Mouse (Mus musculus) gastrocnemius, adult 8-10 months (tissue): ENCODE data around the gene Rftn1. TPM values are rescaled to one million over a fixed set of nuclear protein-coding genes. Genes with fewer than 3 reads are reported as not detected.

Experiments used
- DNase-seq, 2 experiments: peaks; one replicate each; pipeline ENCODE4 v3.0.0; 2022; ENCODE audit warnings: low spot score in 2 of 2
- total RNA-seq, 4 experiments: library from RNA; stranded (reverse); gene quantifications; 2 replicates each; pipeline ENCODE4 v1.2.4; 2022

The Rftn1 gene
- total RNA-seq, 4 experiments from 2014 or later = 6.7 to 9.9 (median 7.4) TPM

DNA sequence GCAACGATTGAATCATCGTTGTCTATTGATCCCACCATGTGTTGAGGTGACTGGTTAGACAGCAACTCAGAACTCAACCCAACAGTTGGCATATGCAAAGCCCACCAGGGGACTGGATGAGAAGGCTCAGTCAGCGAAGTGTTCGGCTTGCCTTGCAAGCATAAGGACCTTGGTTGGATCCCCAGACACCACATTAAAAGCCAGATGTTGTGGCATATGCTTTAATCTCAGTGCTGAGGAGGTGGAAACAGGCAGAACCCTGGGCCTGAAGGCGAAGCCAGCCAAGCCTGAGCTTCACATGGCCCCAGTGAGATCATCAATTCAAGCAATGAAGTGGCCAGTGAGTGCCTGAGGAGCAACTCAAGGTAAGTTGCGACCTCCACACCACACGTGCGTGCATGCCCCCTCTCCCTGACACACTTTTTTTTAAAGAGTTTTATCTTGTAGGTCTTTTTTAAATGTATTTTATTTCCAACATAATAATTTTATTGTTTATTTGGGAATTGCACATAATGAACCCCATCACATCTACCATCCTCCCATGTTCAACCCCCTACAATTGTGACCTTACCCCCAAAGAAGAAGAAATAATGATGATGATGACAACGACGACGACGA is 11.5 kb upstream of the Rftn1 start:
- DNase-seq = no peak

DNA sequence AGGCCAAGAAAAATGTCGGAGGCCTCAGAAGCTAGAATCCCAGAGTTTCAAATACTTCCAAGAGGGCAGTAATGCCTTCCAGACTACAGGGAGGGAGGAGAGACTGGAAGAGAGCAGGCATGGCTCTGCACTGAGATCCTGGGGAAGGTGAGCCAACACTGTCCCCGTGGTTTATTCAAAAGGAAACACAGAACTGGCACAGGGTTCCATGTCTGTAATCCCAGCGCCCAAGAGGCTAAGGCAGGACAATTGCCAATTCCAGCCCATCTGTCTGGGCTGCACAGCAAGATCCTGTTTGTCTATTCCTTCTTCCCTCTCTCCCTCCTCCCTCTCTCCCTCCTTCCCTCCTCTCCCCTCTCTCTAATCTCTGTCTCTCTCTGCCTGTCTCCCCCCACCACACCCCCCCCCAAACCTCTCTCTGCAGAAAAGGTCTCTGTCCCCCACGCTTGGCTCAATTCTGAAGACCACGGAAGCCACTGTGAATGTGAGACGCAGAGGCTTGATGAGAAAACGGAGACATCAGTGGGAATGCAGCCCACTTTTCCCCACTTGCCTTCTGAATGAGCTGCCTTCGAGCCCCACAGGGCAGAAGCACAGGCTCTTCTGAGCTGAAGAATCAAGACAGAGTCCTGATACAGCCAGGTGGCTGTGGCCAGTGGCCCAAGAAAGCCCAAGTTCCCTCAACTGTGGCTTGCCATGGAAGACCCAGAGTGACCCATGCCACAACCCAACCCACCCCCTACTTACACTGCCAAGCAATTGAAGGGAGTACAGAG is 8.8 kb upstream of the Rftn1 start:
- peak in 1 of 2 experiments; percentile 40 for DNase-seq

DNA sequence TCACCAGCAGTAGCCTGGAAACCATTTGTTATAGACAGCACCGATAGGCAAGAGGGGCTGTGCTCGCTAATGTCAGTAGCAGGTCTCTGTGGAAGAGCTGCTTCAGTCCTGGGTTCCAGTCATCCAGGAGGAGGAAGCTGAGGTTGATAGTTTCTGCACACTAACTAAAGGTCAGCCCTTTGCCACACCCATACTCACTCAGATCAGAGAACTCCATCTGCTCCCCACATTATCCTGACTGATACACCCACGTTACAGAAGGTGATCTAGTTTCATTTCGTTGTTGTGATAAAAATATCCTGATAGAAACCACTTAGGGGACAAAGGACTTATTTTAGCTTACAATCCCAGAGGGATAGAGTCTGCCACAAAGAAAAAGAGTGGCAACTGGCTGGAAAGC is 7.1 kb upstream of the Rftn1 start:
- no peak for DNase-seq

DNA sequence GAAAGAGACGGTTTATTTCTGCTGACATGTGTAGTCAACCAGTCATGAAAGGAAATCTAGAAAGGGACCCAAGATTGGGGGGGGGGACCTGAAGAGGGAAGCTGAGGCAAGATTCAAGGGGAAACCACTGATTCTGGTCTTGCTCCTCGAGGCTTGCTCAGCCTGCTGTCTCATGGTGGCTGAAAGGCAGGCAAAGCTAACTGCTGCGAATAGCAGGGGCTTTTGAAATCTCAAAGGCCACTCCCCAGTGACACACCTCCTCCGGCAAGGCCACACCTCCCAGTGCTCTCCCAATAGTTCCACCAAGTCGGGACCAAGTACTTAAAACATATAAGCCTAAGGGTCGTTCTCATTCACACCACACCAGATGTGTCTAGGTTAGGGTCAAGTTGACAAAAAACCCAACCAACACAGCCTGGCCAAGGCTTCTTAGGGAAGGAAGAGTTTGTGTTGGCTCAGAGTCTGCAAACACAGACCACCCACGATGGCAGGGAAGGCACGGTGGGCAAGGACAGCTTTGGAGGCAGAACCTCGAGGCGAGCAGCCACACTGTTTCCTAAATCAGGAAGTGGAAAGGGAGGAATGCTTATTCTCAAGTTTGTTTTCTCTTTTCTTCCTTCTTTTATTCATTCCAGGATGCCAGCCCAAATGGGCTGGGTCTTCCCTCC is 5.7 kb upstream of the Rftn1 start:
- no peak for DNase-seq

DNA sequence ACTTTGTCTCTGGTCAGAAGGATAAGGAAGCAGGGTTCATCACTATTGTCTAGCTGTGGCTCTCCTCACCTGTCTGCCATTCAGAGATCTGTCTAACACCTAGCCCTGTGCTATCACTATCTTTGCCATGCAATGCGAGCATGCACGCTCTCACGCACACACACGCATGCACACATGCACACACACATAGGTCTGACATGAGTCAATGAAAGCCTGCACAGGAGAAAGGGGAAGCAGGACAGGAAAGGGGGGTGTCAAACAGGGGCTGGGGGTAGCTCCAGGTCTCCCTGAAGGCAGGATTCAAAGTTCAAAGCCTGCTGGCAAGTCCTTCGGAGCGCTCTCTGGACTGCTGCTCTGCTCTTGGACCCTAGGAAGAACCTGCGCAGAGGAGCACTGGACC is 4.9 kb upstream of the Rftn1 start:
- DNase-seq = no peak

DNA sequence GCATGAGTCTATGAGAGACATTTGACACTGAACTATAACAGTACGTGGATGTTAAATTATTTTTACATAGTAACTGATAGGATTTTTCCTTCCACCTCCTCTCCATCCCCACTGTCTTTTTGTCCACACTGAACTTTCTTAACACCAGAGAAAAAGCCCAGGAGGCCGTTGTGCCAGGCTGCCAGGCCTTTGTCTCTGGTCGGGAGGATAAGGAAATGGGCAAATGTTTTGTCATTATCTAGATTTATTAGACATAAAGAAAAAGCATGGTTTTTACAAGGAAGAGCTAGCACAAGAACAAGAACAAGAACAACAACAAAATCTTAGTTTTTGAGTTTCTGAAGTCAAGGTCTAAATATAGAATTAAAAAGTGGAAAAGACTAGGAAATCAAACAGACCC is 4.1 kb upstream of the Rftn1 start:
- DNase-seq = no peak

DNA sequence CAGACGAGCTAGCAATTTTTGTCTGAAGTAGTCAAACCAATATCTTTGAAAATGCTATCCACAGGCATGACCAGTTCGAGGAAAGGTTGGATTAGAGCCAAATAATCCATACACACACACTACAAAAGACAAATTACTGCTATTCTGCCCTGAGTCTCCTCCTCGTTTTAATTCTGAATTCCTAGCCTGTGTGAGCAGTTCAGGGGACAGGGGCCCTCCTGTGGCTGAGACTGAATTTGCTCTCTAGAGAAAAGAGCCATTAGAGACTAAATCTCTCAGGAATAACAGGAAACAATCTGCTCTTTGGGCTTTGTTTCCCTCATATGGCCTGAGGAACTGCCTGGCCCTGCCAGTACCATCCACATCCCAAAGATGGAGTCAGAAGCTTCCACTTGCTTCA is 3.2 kb upstream of the Rftn1 start:
- DNase-seq = no peak

DNA sequence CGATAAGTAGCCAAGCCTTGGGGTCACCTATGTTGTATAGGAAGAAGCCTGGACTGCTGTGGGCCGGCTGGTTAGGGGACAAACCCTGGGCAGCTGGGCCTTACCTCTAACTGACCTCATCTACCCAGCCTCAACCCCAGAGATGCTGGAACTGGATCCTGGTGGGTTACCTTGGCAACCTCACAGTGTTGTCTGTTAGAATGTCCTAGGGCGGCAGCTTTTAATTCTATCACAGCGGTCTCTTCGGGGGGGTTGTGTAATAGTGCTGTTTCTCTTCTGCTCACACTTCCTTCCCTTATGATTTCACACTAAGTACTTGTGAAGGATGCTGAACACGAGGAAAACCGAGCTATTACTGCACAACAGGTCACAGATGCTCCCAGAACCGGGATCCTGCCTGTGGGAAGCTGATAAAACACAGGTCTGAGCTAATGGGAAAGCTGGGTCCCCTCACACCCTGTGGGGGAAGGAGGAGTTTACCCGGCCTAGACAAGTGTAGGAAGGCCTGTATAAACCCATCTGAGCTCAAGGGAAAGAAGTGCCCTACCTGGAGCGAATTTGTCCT is 2.0 kb upstream of the Rftn1 start:
- no peak for DNase-seq

DNA sequence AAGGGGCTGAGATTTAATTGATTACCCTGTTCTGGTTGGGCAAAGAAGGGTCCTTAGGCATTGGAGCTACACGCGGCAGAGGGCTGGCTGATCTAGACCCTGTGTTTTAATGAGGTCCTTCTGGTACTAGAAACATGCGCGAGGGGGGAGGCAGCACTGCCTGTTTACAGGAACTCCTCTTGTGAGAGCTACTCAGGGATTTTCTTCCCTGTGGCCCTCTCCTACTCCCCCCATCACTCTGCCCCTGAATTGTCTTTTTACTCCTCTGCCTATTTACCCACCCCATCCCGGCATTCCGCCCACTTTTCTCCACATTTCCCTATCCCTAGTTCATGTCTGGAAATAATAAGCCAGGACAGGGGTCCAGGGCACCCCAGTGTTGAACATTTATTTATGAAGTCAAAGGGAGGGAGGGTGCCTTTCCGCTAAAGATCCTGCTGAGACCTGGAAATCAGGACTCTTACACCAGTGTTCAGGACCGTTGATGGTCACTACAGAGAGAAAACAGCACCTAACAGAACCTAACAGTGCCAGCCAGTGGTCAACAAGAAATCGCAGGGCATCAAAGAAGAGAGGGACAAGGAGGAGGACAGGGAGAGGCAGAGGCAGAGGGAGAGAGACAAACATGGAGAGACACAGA is 964 bp upstream of the Rftn1 start:
- DNase-seq = no peak

DNA sequence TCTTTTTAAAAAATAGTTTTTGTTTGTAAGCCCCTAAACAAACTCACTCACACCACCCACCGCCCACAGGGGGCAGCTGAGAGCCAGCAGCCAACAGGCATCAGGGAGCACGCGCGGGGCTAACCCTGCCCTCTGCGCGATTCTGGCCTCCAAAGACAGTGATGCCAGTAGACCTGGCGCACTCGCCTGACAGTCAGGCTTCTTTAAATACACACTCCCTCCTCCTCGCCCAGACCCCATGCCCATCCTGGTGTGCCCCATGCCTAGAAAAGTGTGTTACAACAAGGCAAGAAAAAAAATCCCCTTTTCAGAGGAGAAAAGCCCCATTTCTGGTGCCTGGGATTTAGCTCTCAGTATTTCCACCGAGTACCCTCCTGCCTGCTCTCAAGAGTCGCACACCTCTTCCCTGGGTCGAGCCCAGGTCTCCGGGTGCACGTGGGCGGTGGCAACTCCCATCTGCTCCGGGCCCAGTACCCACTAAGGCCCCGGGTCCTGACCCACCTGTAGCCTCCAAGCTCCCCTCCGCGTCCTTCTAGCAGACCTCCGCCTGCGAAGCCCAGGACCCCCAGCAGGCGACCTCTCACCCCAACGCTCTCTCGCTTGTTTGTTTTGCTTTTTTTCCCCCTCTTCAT is 977 bp downstream of the Rftn1 start:
- DNase-seq = peak; percentile 46 to 49

DNA sequence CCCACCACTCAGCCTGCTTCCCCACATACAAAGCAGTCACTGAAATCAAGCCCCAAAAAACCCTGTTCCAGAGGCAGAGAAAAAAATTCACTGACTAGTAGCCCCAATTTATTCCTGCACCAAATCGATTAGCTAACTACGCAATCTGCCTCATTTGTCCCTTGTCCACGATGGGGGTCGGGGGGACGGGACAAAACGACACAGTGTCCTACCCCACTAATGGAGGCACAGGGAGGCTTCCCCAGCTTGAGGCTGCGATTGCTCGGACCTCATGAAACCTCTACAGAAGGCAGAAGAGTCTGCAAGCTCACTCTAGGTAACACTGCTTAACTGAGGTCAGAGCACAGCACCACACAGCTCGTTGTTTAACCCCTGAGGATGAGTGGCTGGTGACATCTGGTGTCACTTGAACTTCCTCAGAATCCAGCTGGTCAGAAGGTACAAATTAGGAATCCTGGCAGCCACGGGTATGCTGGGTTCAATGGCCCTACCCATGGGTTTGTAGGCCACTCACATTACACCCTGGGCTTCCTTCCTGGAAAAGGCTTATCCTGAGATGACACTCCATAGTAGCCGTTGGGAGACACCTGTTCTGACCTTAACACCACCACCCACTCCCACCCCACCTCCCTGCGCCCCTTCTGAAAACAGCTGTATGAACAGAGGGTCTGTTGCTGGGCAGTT is 1.7 kb downstream of the Rftn1 start:
- DNase-seq = peak in 1 of 2 experiments; percentile 17

DNA sequence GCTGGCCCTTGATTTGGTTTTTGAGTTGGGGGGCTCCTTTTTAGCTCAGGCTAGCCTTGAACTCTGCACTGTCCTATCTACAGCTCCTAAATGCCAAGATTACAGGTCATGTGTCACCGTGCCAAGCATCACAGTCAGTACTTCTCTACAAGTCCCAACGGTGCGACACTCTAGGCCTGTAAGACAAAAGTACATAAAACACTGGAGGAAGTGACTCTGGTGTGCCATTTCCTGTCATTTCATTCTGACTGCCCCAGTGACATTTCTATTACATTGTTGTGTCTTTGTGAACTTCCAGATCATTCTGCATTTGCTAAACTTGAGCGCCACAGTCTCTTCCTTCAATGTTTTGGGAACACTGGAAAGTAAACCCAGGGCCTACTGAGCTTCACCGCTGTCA is 4.9 kb downstream of the Rftn1 start:
- DNase-seq = no peak

DNA sequence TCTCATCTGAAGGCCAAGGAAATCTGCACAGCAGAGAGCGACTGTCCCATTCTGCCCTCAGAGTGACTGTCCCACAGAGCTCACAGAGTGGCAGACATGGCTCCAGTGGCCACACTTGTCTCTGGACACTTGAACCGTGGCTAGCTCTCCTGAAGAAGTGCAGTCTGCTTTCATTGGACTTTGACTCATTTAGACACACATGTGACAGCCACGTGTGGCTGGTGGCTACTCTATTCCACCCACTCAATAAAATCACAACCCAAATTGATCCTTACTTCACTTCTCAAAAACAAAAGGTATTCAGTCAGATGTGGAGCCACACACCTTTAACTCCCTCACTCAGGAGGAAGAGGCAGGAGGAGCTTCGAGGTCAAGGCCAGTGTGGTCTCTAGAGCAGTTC is 5.4 kb downstream of the Rftn1 start:
- no peak for DNase-seq

DNA sequence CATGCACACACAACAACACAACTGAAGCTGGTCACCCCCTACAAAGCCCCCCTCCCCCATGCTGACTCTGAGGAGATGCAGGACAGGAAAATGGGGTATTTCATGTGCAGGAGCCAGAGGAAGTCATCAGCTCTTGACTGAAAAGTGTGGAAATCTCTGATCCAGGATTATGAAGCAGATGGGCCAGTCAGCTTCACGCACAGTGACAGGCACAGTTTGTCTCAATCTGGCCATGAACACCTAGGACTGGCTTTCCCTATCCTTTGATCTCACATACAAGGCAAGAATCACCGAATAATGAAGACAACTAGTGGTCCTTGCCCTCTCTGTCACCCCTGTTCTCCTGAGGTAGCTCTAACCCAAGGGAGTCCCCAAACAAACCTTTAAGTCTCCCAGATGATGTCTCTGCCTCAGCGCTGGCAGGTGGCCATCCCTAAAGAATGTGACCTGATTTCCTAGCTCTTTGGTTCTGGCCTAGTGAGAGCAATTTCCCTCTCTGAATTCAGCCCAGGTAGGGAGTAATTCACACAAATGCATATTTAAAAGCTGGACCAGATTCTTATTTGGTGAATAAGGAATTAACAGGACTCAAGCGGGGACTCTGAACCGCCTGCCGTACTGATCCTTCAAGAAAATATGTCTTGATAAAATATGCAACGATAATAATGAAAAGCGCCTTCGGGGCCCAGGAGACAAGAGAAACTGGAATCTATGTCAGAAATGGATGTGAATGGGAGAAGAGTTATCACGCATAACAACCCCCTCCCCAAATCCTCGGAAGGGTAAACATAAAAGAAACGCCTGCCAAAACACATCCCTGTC is 6.0 kb downstream of the Rftn1 start:
- no peak for DNase-seq

DNA sequence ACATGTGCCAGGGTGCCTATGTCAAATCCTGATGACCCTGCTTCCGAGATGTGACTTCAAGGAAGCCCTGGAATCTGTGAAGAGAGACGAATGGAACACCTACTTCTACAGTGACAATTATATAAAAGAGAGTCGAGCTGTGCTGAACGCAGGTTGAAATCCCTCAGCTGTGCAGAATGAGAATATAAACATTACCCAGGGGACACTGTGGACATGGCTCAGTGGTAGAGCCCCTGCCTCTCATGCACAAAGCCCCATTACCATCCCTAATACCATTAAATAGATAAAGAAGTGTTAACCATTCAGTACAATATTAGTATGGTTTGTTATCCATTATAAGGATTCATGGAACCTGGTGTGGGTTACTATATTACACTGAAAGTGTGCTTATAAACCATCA is 7.2 kb downstream of the Rftn1 start:
- no peak for DNase-seq

DNA sequence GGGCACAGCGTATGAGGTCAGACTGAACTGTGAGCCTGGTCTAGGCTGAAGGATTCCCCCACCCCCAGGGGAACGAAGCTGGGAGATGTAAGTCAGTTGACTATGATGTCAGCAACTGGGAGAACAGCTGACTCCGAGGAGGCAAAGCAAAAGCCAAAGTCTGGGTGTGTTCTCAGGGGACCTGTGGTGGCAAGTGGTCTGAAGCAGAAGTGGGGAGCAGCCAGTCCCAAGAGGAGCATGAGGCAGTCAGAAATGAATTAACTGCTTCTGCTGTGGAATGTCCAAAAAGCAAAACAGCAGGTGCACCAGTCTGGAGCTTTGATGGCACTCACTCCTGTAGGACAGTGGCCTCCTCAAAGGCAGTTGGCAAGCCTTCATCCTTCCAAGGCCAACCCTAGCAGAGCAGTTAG is 7.9 kb downstream of the Rftn1 start:
- peak in 1 of 2 experiments; percentile 20 for DNase-seq

DNA sequence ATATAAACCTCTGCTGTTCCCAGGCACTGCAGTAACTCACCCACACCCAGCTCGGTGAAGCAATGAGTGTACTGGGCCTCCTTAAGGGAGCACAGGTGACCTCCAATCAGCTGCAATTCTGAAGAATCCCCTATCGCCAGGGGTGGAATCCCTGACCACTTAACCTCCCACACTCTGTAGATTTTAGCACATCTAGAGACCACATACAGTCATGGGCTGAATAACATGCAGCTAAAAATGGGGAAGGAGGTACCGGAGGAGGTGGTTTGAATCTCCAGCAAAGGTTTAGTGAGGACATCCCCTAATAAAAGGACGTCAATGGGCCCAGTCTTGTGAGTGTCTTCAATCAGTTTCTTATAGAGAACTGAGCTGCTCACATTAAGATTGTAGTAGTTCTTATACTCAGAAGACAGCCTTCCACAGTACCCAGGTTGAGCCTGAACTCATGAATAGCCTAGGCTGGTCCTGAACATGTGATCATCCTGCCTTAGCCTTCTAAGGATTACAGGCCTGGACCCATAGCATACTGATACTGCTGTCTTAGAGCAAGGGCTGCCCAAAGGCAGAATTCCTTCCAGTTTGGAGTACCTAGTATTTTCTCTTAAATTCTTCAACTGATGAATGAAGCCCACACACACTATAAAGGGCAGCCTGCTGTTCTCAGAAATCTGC is 9.4 kb downstream of the Rftn1 start:
- DNase-seq = no peak

DNA sequence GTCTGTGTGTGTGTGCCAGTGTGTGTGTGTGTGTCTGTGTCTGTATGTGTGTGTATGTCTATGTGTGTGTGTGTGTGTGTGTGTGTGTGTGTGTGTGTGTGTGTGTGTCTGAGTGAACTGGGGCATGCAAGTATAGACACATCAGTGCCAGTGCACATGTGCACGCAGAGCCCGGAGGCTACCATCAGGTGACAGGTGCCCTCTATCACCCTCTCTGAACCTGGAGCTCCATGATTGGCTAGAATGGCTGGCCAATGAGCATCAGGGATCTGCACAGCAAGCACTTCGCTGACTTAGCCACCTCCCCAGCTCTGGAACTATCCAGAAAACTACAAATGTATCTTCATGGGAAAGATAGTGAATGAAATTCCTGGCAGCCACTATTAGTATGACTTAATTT is 16.7 kb downstream of the Rftn1 start:
- no peak for DNase-seq

DNA sequence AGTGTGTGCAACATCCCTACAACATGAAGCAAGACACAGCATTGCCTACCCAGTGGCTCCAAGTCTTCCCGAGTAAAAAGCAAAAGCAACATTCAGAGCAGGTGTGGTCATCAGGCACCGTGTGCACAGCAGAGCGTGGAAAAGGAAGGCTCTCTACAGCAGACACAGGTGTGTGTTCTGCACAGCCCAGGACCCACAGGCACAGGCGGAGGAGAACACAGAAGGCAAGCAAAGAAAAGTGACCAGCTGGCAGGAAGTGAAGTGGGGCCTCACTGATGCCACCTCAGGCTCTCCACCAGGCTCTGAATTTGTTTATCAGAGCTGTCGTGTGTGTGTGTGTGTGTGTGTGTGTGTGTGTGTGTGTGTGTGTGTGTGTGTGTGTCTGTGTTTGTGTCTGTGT is 17.1 kb downstream of the Rftn1 start:
- no peak for DNase-seq
